Mouse (Mus musculus) small intestine, adult 2 months (tissue): ENCODE results near the gene Olfr643. TPM values are rescaled to one million over a fixed set of nuclear protein-coding genes. Genes with fewer than 3 reads are reported as not detected.

Source experiments
- H3K27ac ChIP-seq: fragments of 200-500 bp; 2 replicates; pipeline ENCODE4 v1.5.1; 2012; ENCODE audit warnings: low read depth, low read length, control low read depth, inconsistent platforms; ENCODE audit not compliant: insufficient read depth
- H3K27me3 ChIP-seq: fragments of 200-500 bp; 2 replicates; pipeline ENCODE4 v1.6.1; 2012; ENCODE audit warnings: mild to moderate bottlenecking, moderate library complexity, low read length, inconsistent platforms; ENCODE audit not compliant: control insufficient read depth, insufficient read depth
- H3K36me3 ChIP-seq: fragments of 200-500 bp; 2 replicates; pipeline ENCODE4 v1.6.1; 2012; ENCODE audit warnings: mild to moderate bottlenecking, low read length, control low read depth, inconsistent platforms; ENCODE audit not compliant: control insufficient read depth, insufficient read depth
- H3K4me1 ChIP-seq: fragments of 200-500 bp; 2 replicates; pipeline ENCODE4 v1.6.1; 2012; ENCODE audit warnings: low read length, inconsistent platforms, mixed read lengths; ENCODE audit not compliant: control insufficient read depth, insufficient read depth, insufficient read length
- H3K4me3 ChIP-seq: fragments of 200-500 bp; 2 replicates; pipeline ENCODE4 v1.5.1; 2012; ENCODE audit warnings: low read depth, mild to moderate bottlenecking, control low read depth, inconsistent platforms, low read length, moderate library complexity
- CTCF ChIP-seq: fragments of 200-500 bp; IDR thresholded peaks from 2 replicates; pipeline ENCODE4 v1.5.1; 2012; ENCODE audit warnings: low read depth, mild to moderate bottlenecking, control low read depth, inconsistent platforms, low read length, moderate library complexity, mixed read lengths; ENCODE audit not compliant: insufficient replicate concordance, insufficient read length; ENCODE audit errors: extremely low read depth
- POLR2A ChIP-seq: fragments of 200-500 bp; IDR thresholded peaks from 2 replicates; pipeline ENCODE4 v1.6.1; 2012; ENCODE audit warnings: low read depth, mild to moderate bottlenecking, control low read depth, inconsistent platforms, low read length, moderate library complexity
- WGBS: fragments of 180-500 bp; shearing (Covaris S2); methylation state at CpG from one replicate; pipeline ENCODE4 v1.1.7; 2018; 5-methylcytosine and 5-hydroxymethylcytosine counted together
- polyA plus RNA-seq: library from polyadenylated mRNA; depleted of rRNA; stranded (reverse); fragments of >200 nt; gene quantifications from 2 replicates; pipeline ENCODE4 v1.2.3, GENCODE M21; 2012; rRNA removed

Olfr643 gene
- not detected in 2 replicates for polyA plus RNA-seq

GRCm38 (mm10) chr7:104137305-104137704 is at the start of gene Olfr643:
Gene Olfr643, minus strand, starts transcription at chr7:104137405.
- H3K4me3 ChIP-seq, result no peak within 1 kb of the TSS
- H3K36me3 ChIP-seq, result no peaks in the 10 kb centered on the region
- 71% methylated on average over 5 of the region's 5 CpGs for WGBS
- no peaks in the 10 kb centered on the region for H3K4me1 ChIP-seq
- H3K27ac ChIP-seq, result no peak within 1 kb of the TSS
- TF ChIP-seq CTCF, result no peak
- no peak for TF ChIP-seq POLR2A
- H3K27me3 ChIP-seq, result no peaks in the 10 kb centered on the region

- Histone ChIP-seq H3K4me3 (no peak within 1 kb of the TSS), H3K4me1 (no peaks in the 10 kb centered on the region), H3K27ac (no peak within 1 kb of the TSS), H3K27me3 (no peaks in the 10 kb centered on the region), H3K36me3 (no peaks in the 10 kb centered on the region)
- TF ChIP-seq POLR2A (no peak), CTCF (no peak)
- WGBS, result 88% methylated on average over 2 of the region's 2 CpGs
These were observed 46.1 kb upstream of the Olfr643 start, which contains the start of gene Olfr648 for GRCm38 (mm10) chr7:104183292-104183691. Gene Olfr648, minus strand, starts transcription at chr7:104183392.

- 85% methylated on average over 1 of the region's 1 CpGs for WGBS
- no peak overlapping the region for H3K4me3 ChIP-seq
- H3K27me3 ChIP-seq, result no peaks in the 10 kb centered on the region
- TF ChIP-seq POLR2A (no peak), CTCF (no peak)
- no peak overlapping the region for H3K27ac ChIP-seq
- H3K36me3 ChIP-seq, result no peaks in the 10 kb centered on the region
- H3K4me1 ChIP-seq, result no peaks in the 10 kb centered on the region
These were observed 41.9 kb upstream of the Olfr643 start for GRCm38 (mm10) chr7:104179074-104179473.

- WGBS, result 63% methylated on average over 5 of the region's 5 CpGs
- no peak for TF ChIP-seq CTCF
- no peak for TF ChIP-seq POLR2A
- Histone ChIP-seq H3K4me1 (no peaks in the 10 kb centered on the region), H3K4me3 (no peak overlapping the region), H3K27me3 (no peaks in the 10 kb centered on the region), H3K36me3 (no peaks in the 10 kb centered on the region), H3K27ac (no peak overlapping the region)
These were observed 41.3 kb upstream of the Olfr643 start for GRCm38 (mm10) chr7:104178422-104179054.

- no peak for TF ChIP-seq CTCF
- no peak for TF ChIP-seq POLR2A
- Histone ChIP-seq H3K27me3 (no peaks in the 10 kb centered on the region), H3K4me1 (no peaks in the 10 kb centered on the region), H3K4me3 (no peak overlapping the region), H3K36me3 (no peaks in the 10 kb centered on the region), H3K27ac (no peak overlapping the region)
- WGBS, result 76% methylated on average over 1 of the region's 1 CpGs
These were observed 37.9 kb upstream of the Olfr643 start for GRCm38 (mm10) chr7:104175085-104175484.

- Histone ChIP-seq H3K4me3 (no peak overlapping the region), H3K4me1 (no peaks in the 10 kb centered on the region), H3K27ac (no peak overlapping the region), H3K36me3 (no peaks in the 10 kb centered on the region), H3K27me3 (no peaks in the 10 kb centered on the region)
- TF ChIP-seq CTCF (no peak), POLR2A (no peak)
- 58% methylated on average over 6 of the region's 6 CpGs for WGBS
These were observed 32.5 kb upstream of the Olfr643 start for GRCm38 (mm10) chr7:104169634-104170204.

- Histone ChIP-seq H3K4me3 (no peak overlapping the region), H3K4me1 (no peaks in the 10 kb centered on the region), H3K27ac (no peak overlapping the region), H3K36me3 (no peaks in the 10 kb centered on the region), H3K27me3 (no peaks in the 10 kb centered on the region)
- WGBS, result 73% methylated on average over 6 of the region's 6 CpGs
- TF ChIP-seq POLR2A (no peak), CTCF (no peak)
These were observed 29.9 kb upstream of the Olfr643 start for GRCm38 (mm10) chr7:104167105-104167504.

GRCm38 (mm10) chr7:104150456-104150855 is 13.3 kb upstream of the Olfr643 start, which contains the start of gene Ubqlnl:
Gene Ubqlnl, minus strand, starts transcription at chr7:104150556.
- whole genome bisulfite sequencing, result 86% methylated on average over 2 of the region's 2 CpGs
- H3K4me1 ChIP-seq, result no peaks in the 10 kb centered on the region
- H3K4me3 ChIP-seq, result no peak within 1 kb of the TSS
- no peak within 1 kb of the TSS for H3K27ac ChIP-seq
- H3K36me3 ChIP-seq, result no peaks in the 10 kb centered on the region
- H3K27me3 ChIP-seq, result no peaks in the 10 kb centered on the region
- TF ChIP-seq POLR2A (no peak), CTCF (no peak)
